Mouse (Mus musculus) spleen, postnatal 0 days (tissue): Measurements from ENCODE around the gene H2al2c. TPM values are rescaled to one million over a fixed set of nuclear protein-coding genes. Genes with fewer than 3 reads are reported as not detected.

Source experiments
- polyA plus RNA-seq: library from polyadenylated mRNA; unstranded; fragments of >200 nt; fragmentation: Nextera tagmentation; extraction: Ambion mirVana; gene quantifications from 2 replicates; pipeline ENCODE4 v1.2.1, GENCODE M21; 2015

The H2al2c gene
- polyA plus RNA-seq = not detected in 2 replicates

GRCm38 (mm10) chrY:2598799-2599198, at the start of gene H2al2c:
H2al2c (plus strand) TSS chrY:2599099.

Other genes with a start within 250 kb of the H2al2c start
- gene Sry, start 64.6 kb downstream of the H2al2c start, polyA plus RNA-seq = not detected in 2 replicates
- gene H2al2b, start 121.6 kb downstream of the H2al2c start, polyA plus RNA-seq = not detected in 2 replicates
- not detected in 2 replicates for gene Gm4064, start 197.1 kb downstream of the H2al2c start, polyA plus RNA-seq
- not detected in 2 replicates for gene Rbmy, start 231.6 kb downstream of the H2al2c start, polyA plus RNA-seq
- not detected in 2 replicates for gene Gm10256, start 231.6 kb downstream of the H2al2c start, polyA plus RNA-seq